Mouse (Mus musculus) liver, adult 2 months (tissue): ENCODE data around the gene Mmel1. TPM values are rescaled to one million over a fixed set of nuclear protein-coding genes. Genes with fewer than 3 reads are reported as not detected.

Experiments used
- DNase-seq: peaks from one replicate; pipeline ENCODE4 v3.0.0-alpha.2; 2011; ENCODE audit warnings: low read depth, low spot score; ENCODE audit errors: extremely low read depth
- H3K27ac ChIP-seq: fragments of 200-500 bp; replicated peaks from 2 replicates; pipeline ENCODE4 v1.5.1; 2012; ENCODE audit warnings: low read depth, mild to moderate bottlenecking, control low read depth, inconsistent platforms, low read length; ENCODE audit not compliant: insufficient read depth
- H3K27me3 ChIP-seq: fragments of 200-500 bp; 2 replicates; pipeline ENCODE4 v1.6.1; 2012; ENCODE audit warnings: mild to moderate bottlenecking, moderate library complexity, low read length, inconsistent platforms; ENCODE audit not compliant: control insufficient read depth, insufficient read depth
- H3K36me3 ChIP-seq: fragments of 200-500 bp; 2 replicates; pipeline ENCODE4 v1.6.1; 2012; ENCODE audit warnings: low read length, inconsistent platforms; ENCODE audit not compliant: control insufficient read depth, insufficient read depth
- H3K4me1 ChIP-seq: fragments of 200-500 bp; 2 replicates; pipeline ENCODE4 v1.6.1; 2011; ENCODE audit warnings: low read length; ENCODE audit not compliant: control insufficient read depth, insufficient read depth
- H3K4me3 ChIP-seq: fragments of 200-500 bp; 2 replicates; pipeline ENCODE4 v1.5.1; 2011; ENCODE audit warnings: low read depth, mild to moderate bottlenecking, control low read depth, low read length, moderate library complexity; ENCODE audit not compliant: insufficient read depth
- H3K79me2 ChIP-seq: fragments of 200-500 bp; 2 replicates; pipeline ENCODE4 v1.6.1; 2012; ENCODE audit warnings: inconsistent platforms, mild to moderate bottlenecking, low read length, moderate library complexity; ENCODE audit not compliant: control insufficient read depth, insufficient read depth
- H3K9ac ChIP-seq: fragments of 200-500 bp; 2 replicates; pipeline ENCODE4 v1.6.1; 2012; ENCODE audit warnings: low read depth, mild to moderate bottlenecking, control low read depth, inconsistent platforms, low read length
- CTCF ChIP-seq: fragments of 200-500 bp; IDR thresholded peaks from 2 replicates; pipeline ENCODE4 v1.5.1; 2011; ENCODE audit warnings: low read depth, low read length, control low read depth
- POLR2A ChIP-seq: fragments of 200-500 bp; IDR thresholded peaks from 2 replicates; pipeline ENCODE4 v1.6.1; 2011; ENCODE audit warnings: low read length, control low read depth; ENCODE audit not compliant: insufficient read depth; ENCODE audit errors: extremely low read depth
- WGBS: fragments of 180-500 bp; shearing (Covaris S2); methylation state at CpG from one replicate; pipeline ENCODE4 v1.1.7; 2018; 5-methylcytosine and 5-hydroxymethylcytosine counted together
- polyA plus RNA-seq: library from polyadenylated mRNA; depleted of rRNA; stranded (reverse); fragments of >200 nt; gene quantifications from 2 replicates; pipeline ENCODE4 v1.2.3, GENCODE M21; 2012
- total RNA-seq: library from RNA; depleted of rRNA; stranded (reverse); fragments of >200 nt; gene quantifications from 2 replicates; pipeline ENCODE4 v1.2.3, GENCODE M21; 2014

The Mmel1 gene
- total and polyA plus RNA-seq, 2 experiments, result 0.04 TPM; not detected in 1

DNA sequence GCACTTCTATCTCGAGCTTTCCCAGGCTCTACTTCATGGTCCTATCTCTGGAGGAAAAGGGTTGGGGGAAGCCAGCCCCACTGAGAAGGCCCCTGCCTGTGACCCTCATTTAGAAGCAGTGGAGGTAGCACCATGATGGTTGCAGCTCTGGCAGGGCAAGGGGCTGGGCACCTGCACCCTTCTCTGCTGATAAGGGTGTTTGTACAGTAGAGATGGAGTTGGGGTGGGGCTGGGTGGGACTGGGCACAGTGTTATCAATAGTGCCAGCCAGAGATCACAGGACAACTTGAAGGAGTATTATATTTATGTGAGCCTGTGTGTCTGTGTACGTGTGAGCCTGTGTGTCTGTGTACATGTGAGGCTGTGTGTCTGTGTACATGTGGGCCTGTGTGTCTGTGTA, 42.3 kb downstream of the Mmel1 start:
- H3K27ac ChIP-seq, result no peak overlapping the region
- H3K9ac ChIP-seq, result no peak overlapping the region
- H3K4me3 ChIP-seq, result no peak overlapping the region
- H3K27me3 ChIP-seq, result no peaks in the 10 kb centered on the region
- WGBS, result 73% methylated on average over 2 of the region's 2 CpGs
- H3K79me2 ChIP-seq, result no peaks in the 10 kb centered on the region
- DNase-seq, result no peak
- TF ChIP-seq CTCF, result no peak
- TF ChIP-seq POLR2A, result no peak
- H3K4me1 ChIP-seq, result peaks cover 8% of the 10 kb centered on the region
- 0 out of 2 replicates have a peak, but pooled peaks cover 1% of the 10 kb centered on the region for H3K36me3 ChIP-seq

DNA sequence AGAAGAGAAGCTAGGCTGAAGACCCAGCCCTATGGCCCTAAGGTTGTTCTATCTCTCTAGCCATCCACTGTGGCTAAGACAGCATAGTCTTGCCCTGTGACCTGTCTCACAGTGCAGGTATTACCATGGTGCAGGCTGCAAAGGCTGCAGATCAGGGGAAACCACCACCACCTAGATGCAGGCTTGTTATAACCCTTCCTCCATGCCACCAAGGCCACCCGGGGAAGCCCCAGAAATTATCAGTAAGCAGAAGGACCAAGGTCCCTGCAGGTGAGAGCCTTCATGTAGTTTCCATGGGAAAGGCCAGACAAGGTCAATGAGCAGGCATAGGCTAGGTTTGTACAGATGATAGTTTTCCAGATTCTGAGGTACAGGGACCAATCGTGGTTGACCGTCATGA, 44.5 kb downstream of the Mmel1 start:
- no peaks in the 10 kb centered on the region for H3K27me3 ChIP-seq
- peaks cover 8% of the 10 kb centered on the region for H3K4me1 ChIP-seq
- no peak overlapping the region for H3K4me3 ChIP-seq
- TF ChIP-seq POLR2A (no peak), CTCF (no peak)
- no peaks in the 10 kb centered on the region for H3K79me2 ChIP-seq
- no peak overlapping the region for H3K9ac ChIP-seq
- no peak overlapping the region for H3K27ac ChIP-seq
- no peak for DNase-seq
- peaks cover 13% of the 10 kb centered on the region; the same call in 1 of the 2 replicates for H3K36me3 ChIP-seq
- 96% methylated on average over 3 of the region's 3 CpGs for WGBS

DNA sequence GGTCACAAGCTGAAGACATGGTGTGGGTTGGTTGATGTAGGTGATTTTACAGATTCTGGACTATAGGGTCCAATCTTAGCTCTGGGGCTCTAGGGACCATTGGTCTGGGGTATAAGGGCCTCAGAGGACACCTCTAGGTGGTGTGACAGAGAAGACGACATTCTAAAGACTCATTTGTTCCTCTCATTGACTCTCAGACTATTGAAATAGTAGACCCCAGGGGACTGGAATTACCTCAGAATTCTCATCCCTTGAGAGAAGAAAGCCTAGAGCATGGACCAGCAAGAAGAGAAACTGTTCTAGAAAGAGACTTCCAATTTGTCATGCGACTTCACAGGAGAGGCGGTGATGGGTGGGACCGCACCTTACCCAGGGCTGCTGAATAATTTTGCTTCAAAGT, 44.9 kb downstream of the Mmel1 start:
- H3K79me2 ChIP-seq, result no peaks in the 10 kb centered on the region
- TF ChIP-seq POLR2A, result no peak
- no peak for TF ChIP-seq CTCF
- no peak overlapping the region for H3K9ac ChIP-seq
- H3K27me3 ChIP-seq, result no peaks in the 10 kb centered on the region
- peaks cover 13% of the 10 kb centered on the region; the same call in 1 of the 2 replicates for H3K36me3 ChIP-seq
- no peak overlapping the region for H3K4me3 ChIP-seq
- H3K4me1 ChIP-seq, result peaks cover 8% of the 10 kb centered on the region
- 99% methylated on average over 4 of the region's 4 CpGs for WGBS
- H3K27ac ChIP-seq, result no peak overlapping the region
- DNase-seq, result no peak

GRCm38 (mm10) chr4:154914707-154915106, 45.3 kb downstream of the Mmel1 start:
- Histone ChIP-seq H3K4me1 (peaks cover 8% of the 10 kb centered on the region), H3K27me3 (no peaks in the 10 kb centered on the region), H3K79me2 (no peaks in the 10 kb centered on the region), H3K4me3 (no peak overlapping the region), H3K27ac (no peak overlapping the region), H3K9ac (no peak overlapping the region), H3K36me3 (peaks cover 13% of the 10 kb centered on the region; the same call in 1 of the 2 replicates)
- WGBS, result 98% methylated on average over 3 of the region's 3 CpGs
- TF ChIP-seq CTCF (no peak), POLR2A (no peak)
- no peak for DNase-seq

- 70% methylated on average over 10 of the region's 10 CpGs for WGBS
- no peak overlapping the region for H3K4me3 ChIP-seq
- TF ChIP-seq CTCF, result no peak
- no peak for TF ChIP-seq POLR2A
- no peaks in the 10 kb centered on the region for H3K79me2 ChIP-seq
- DNase-seq, result no peak
- H3K36me3 ChIP-seq, result peaks cover 13% of the 10 kb centered on the region; the same call in 1 of the 2 replicates
- no peaks in the 10 kb centered on the region for H3K27me3 ChIP-seq
- no peak overlapping the region for H3K27ac ChIP-seq
- no peak overlapping the region for H3K9ac ChIP-seq
- peaks cover 8% of the 10 kb centered on the region for H3K4me1 ChIP-seq
Measured at GRCm38 (mm10) chr4:154915286-154915685, 45.9 kb downstream of the Mmel1 start.

DNA sequence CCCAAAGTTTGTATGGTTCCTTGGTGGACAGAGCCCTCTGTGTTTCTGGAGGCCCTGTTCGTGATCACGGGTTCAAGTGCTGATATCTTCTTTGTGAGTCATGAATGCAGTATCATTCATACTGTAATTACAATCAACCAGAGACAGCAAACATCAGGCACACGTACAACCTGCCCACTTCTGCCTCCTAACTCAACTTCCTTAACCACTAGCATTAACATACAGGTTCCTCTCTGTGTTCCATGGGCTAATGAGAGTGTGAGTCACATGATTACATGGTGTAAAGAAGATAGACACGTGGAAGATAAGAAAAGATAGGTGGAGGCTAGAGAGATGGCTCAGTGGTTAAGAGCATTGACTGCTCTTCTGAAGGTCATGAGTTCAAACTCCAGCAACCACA, 47.3 kb downstream of the Mmel1 start:
- no peak for DNase-seq
- TF ChIP-seq POLR2A, result no peak
- 84% methylated on average over 4 of the region's 4 CpGs for WGBS
- H3K27me3 ChIP-seq, result no peaks in the 10 kb centered on the region
- H3K36me3 ChIP-seq, result peaks cover 16% of the 10 kb centered on the region
- H3K79me2 ChIP-seq, result no peaks in the 10 kb centered on the region
- H3K4me1 ChIP-seq, result peaks cover under 1% of the 10 kb centered on the region; the same call in 1 of the 2 replicates
- H3K4me3 ChIP-seq, result no peak overlapping the region
- no peak overlapping the region for H3K9ac ChIP-seq
- no peak overlapping the region for H3K27ac ChIP-seq
